Mouse (Mus musculus): ENCODE results near the gene Gal3st3. TPM values are rescaled to one million over a fixed set of nuclear protein-coding genes. Genes with fewer than 3 reads are reported as not detected.
"Not testable (repeated sequence)": the region's sequence is repeated elsewhere in the genome, so short reads cannot be mapped to it uniquely, and the experiment has no call there.

Gene Gal3st3
- polyA plus RNA-seq, 1 experiment from 2014 or later = 0.08 TPM

DNA sequence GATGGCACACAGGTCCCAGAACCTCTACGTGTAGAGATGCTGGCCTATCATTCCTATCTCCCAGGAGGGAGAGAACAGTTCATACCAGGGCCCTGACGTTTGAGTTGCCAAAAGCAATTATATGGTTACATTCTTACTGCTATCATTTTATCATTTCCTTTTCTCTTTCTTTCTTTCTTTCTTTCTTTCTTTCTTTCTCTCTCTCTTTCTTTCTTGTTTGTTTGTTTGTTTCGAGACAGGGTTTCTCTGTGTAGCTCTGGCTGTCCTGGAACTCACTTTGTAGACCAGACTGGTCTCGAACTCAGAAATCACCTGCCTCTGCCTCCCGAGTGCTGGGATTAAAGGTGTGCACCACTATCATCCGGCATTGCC, 51.4 kb downstream of the Gal3st3 start, which contains the start of gene Cst6:
Cst6 (minus strand) TSS at position 73 of the 372 bp plus-strand sequence.
- H3K4me2 ChIP-seq (ENCODE audit: low read depth, low read length) = peak within 1 kb of the TSS; percentile 74
- not testable (repeated sequence) for H3K27ac ChIP-seq (ENCODE audit: low read length); H3K9me3 ChIP-seq (replicated peaks; ENCODE audit: control insufficient read depth, low read length); H3K27me3 ChIP-seq (ENCODE audit: control insufficient read depth, insufficient read depth, low read depth, low read length); H3K4me1 ChIP-seq (ENCODE audit: control insufficient read depth, low read depth, low read length); H3K36me3 ChIP-seq (ENCODE audit: control insufficient read depth, insufficient read depth); ATAC-seq (ENCODE audit: low read depth)
- H3K9ac ChIP-seq (ENCODE audit: low read depth, low read length) = peak within 1 kb of the TSS; percentile 35; the same call in 1 of the 2 replicates
- WGBS (ENCODE audit: insufficient replicate concordance) = 54% methylated on average over 6 of the region's 6 CpGs
- peak within 1 kb of the TSS; percentile 50 for H3K4me3 ChIP-seq (ENCODE audit: low read depth, low read length)

- no peaks in the 10 kb centered on the region for H3K9me3 ChIP-seq (replicated peaks; ENCODE audit: control insufficient read depth, low read length)
These were observed 55.5 kb downstream of the Gal3st3 start for GRCm38 (mm10) chr19:5353609-5354008.

DNA sequence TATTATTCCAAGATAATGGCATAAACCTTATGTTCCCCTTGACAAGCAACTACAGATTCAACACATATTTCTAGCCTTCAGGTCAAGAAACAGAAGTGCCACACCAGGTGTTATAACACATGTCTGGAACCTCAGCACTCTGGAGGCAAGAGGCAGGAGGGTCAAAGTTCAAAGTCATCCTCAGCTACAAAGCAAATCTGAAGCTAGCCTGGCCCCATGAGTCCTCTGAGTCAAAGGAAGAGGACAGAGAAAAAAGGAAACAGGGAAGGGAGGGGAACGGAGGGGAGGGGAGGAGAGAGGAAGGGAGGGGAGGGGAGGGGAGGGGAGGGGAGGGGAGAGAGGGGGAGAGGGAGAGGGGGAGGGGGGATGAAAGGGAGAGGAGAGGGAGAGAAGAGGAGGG, 57.9 kb downstream of the Gal3st3 start:
- H3K27me3 ChIP-seq (ENCODE audit: control insufficient read depth, insufficient read depth, low read depth, low read length) = no peaks in the 10 kb centered on the region
- no CpG with 5 or more reads among the region's 1 CpGs for WGBS (ENCODE audit: insufficient replicate concordance)
- H3K27ac ChIP-seq (ENCODE audit: low read length) = no peak overlapping the region
- H3K4me1 ChIP-seq (ENCODE audit: control insufficient read depth, low read depth, low read length) = no peaks in the 10 kb centered on the region
- no peak overlapping the region for H3K9ac ChIP-seq (ENCODE audit: low read depth, low read length)
- no peaks in the 10 kb centered on the region for H3K9me3 ChIP-seq (replicated peaks; ENCODE audit: control insufficient read depth, low read length)
- no peaks in the 10 kb centered on the region for H3K36me3 ChIP-seq (ENCODE audit: control insufficient read depth, insufficient read depth)
- ATAC-seq (ENCODE audit: low read depth) = no peak
- H3K4me3 ChIP-seq (ENCODE audit: low read depth, low read length) = no peak overlapping the region
- no peak overlapping the region for H3K4me2 ChIP-seq (ENCODE audit: low read depth, low read length)

More at GRCm38 (mm10) chr19:5353609-5354008, 55.5 kb downstream of the Gal3st3 start:
- no peak overlapping the region for H3K4me2 ChIP-seq (ENCODE audit: low read depth, low read length)
- H3K4me1 ChIP-seq (ENCODE audit: control insufficient read depth, low read depth, low read length) = peaks cover 5% of the 10 kb centered on the region; the same call in 1 of the 2 replicates
- no peak overlapping the region for H3K27ac ChIP-seq (ENCODE audit: low read length)
- H3K27me3 ChIP-seq (ENCODE audit: control insufficient read depth, insufficient read depth, low read depth, low read length) = no peaks in the 10 kb centered on the region
- H3K36me3 ChIP-seq (ENCODE audit: control insufficient read depth, insufficient read depth) = no peaks in the 10 kb centered on the region
- no peak for ATAC-seq (ENCODE audit: low read depth)
- 67% methylated on average over 2 of the region's 2 CpGs for WGBS (ENCODE audit: insufficient replicate concordance)
- no peak overlapping the region for H3K4me3 ChIP-seq (ENCODE audit: low read depth, low read length)
- no peak overlapping the region for H3K9ac ChIP-seq (ENCODE audit: low read depth, low read length)

Other genes starting within 250 kb of the Gal3st3 start
- 0.13 and 0.35 TPM in 2 replicates for gene Rin1, start 247.8 kb upstream of the Gal3st3 start, polyA plus RNA-seq (2015; fragmentation: Nextera tagmentation; extraction: Ambion mirVana)
- 2.4 and 3.7 TPM in 2 replicates for gene Cd248, start 230.3 kb upstream of the Gal3st3 start, polyA plus RNA-seq (2015; fragmentation: Nextera tagmentation; extraction: Ambion mirVana)
- gene Tmem151a, start 212.8 kb upstream of the Gal3st3 start, polyA plus RNA-seq (2015; fragmentation: Nextera tagmentation; extraction: Ambion mirVana) = 0.33 and 0.52 TPM in 2 replicates
- gene Yif1a, start 209.8 kb upstream of the Gal3st3 start, polyA plus RNA-seq (2015; fragmentation: Nextera tagmentation; extraction: Ambion mirVana) = 51.2 and 53.1 TPM in 2 replicates
- 0.40 and 0.46 TPM in 2 replicates for gene Cnih2, start 199.8 kb upstream of the Gal3st3 start, polyA plus RNA-seq (2015; fragmentation: Nextera tagmentation; extraction: Ambion mirVana)
- 79.2 and 88.7 TPM in 2 replicates for gene Rab1b, start 191.3 kb upstream of the Gal3st3 start, polyA plus RNA-seq (2015; fragmentation: Nextera tagmentation; extraction: Ambion mirVana)
- 1.5 and 1.9 TPM in 2 replicates for gene Klc2, start 179.8 kb upstream of the Gal3st3 start, polyA plus RNA-seq (2015; fragmentation: Nextera tagmentation; extraction: Ambion mirVana)
- gene Pacs1, start 25.2 kb upstream of the Gal3st3 start, polyA plus RNA-seq (2015; fragmentation: Nextera tagmentation; extraction: Ambion mirVana) = 6.8 and 8.1 TPM in 2 replicates
- 103 TPM in 2 replicates for gene Sf3b2, start 2.9 kb upstream of the Gal3st3 start, polyA plus RNA-seq (2015; fragmentation: Nextera tagmentation; extraction: Ambion mirVana)
- gene Catsper1, start 37.4 kb downstream of the Gal3st3 start, polyA plus RNA-seq (2015; fragmentation: Nextera tagmentation; extraction: Ambion mirVana) = not detected in 2 replicates
- gene Cst6, start 51.2 kb downstream of the Gal3st3 start, polyA plus RNA-seq (2015; fragmentation: Nextera tagmentation; extraction: Ambion mirVana) = 0.57 TPM in 1 of 2 replicates, not detected in the other
- gene Eif1ad, start 68.4 kb downstream of the Gal3st3 start, polyA plus RNA-seq (2015; fragmentation: Nextera tagmentation; extraction: Ambion mirVana) = 22.4 and 23.5 TPM in 2 replicates
- gene Banf1, start 68.8 kb downstream of the Gal3st3 start, polyA plus RNA-seq (2015; fragmentation: Nextera tagmentation; extraction: Ambion mirVana) = 189 and 214 TPM in 2 replicates
- 23.8 and 25.8 TPM in 2 replicates for gene Sart1, start 90.4 kb downstream of the Gal3st3 start, polyA plus RNA-seq (2015; fragmentation: Nextera tagmentation; extraction: Ambion mirVana)
- 0.05 and 0.26 TPM in 2 replicates for gene Tsga10ip, start 104.2 kb downstream of the Gal3st3 start, polyA plus RNA-seq (2015; fragmentation: Nextera tagmentation; extraction: Ambion mirVana)
- 61.4 and 64.5 TPM in 2 replicates for gene Drap1, start 126.6 kb downstream of the Gal3st3 start, polyA plus RNA-seq (2015; fragmentation: Nextera tagmentation; extraction: Ambion mirVana)
- gene AI837181, start 126.8 kb downstream of the Gal3st3 start, polyA plus RNA-seq (2015; fragmentation: Nextera tagmentation; extraction: Ambion mirVana) = 6.1 and 7.1 TPM in 2 replicates
- gene Fosl1, start 149.2 kb downstream of the Gal3st3 start, polyA plus RNA-seq (2015; fragmentation: Nextera tagmentation; extraction: Ambion mirVana) = not detected in 2 replicates
- 0.86 and 0.97 TPM in 2 replicates for gene Ccdc85b, start 159.6 kb downstream of the Gal3st3 start, polyA plus RNA-seq (2015; fragmentation: Nextera tagmentation; extraction: Ambion mirVana)
- gene Fibp, start 162.3 kb downstream of the Gal3st3 start, polyA plus RNA-seq (2015; fragmentation: Nextera tagmentation; extraction: Ambion mirVana) = 25.9 and 27.2 TPM in 2 replicates
- gene Ctsw, start 170.2 kb downstream of the Gal3st3 start, polyA plus RNA-seq (2015; fragmentation: Nextera tagmentation; extraction: Ambion mirVana) = 0.36 and 0.58 TPM in 2 replicates
- 13.5 and 15.8 TPM in 2 replicates for gene Efemp2, start 175.6 kb downstream of the Gal3st3 start, polyA plus RNA-seq (2015; fragmentation: Nextera tagmentation; extraction: Ambion mirVana)
- gene Mus81, start 190.1 kb downstream of the Gal3st3 start, polyA plus RNA-seq (2015; fragmentation: Nextera tagmentation; extraction: Ambion mirVana) = 12.7 and 15.6 TPM in 2 replicates
- 930 and 955 TPM in 2 replicates for gene Cfl1, start 192.1 kb downstream of the Gal3st3 start, polyA plus RNA-seq (2015; fragmentation: Nextera tagmentation; extraction: Ambion mirVana)
- 0.09 and 0.14 TPM in 2 replicates for gene 1700020D05Rik, start 205.5 kb downstream of the Gal3st3 start, polyA plus RNA-seq (2015; fragmentation: Nextera tagmentation; extraction: Ambion mirVana)
- gene Snx32, start 212.2 kb downstream of the Gal3st3 start, polyA plus RNA-seq (2015; fragmentation: Nextera tagmentation; extraction: Ambion mirVana) = 5.7 and 7.2 TPM in 2 replicates